Mouse (Mus musculus) forebrain, embryonic 16.5 days (tissue): ENCODE measurements around the gene Rnf44. TPM values are rescaled to one million over a fixed set of nuclear protein-coding genes. Genes with fewer than 3 reads are reported as not detected.

Experiments used
- ATAC-seq: fragments of 200-750 bp; cut with Nextera tagmentation; 2 replicates; pipeline ENCODE4 v1.8.0; 2017; ENCODE audit warnings: mild to moderate bottlenecking, moderate library complexity
- H3K27ac ChIP-seq: fragments of 300-500 bp; sonication (generic); 2 replicates; pipeline ENCODE4 v1.5.1; 2014; ENCODE audit warnings: low read length, control low read depth
- H3K27me3 ChIP-seq: fragments of 300-500 bp; sonication (generic); replicated peaks from 2 replicates; pipeline ENCODE4 v1.6.1; 2014; ENCODE audit warnings: low read length; ENCODE audit not compliant: control insufficient read depth, insufficient read depth
- H3K36me3 ChIP-seq: fragments of 300-500 bp; sonication (generic); 2 replicates; pipeline ENCODE4 v1.6.1; 2014; ENCODE audit not compliant: control insufficient read depth, insufficient read depth
- H3K4me1 ChIP-seq: fragments of 300-500 bp; sonication (generic); replicated peaks from 2 replicates; pipeline ENCODE4 v1.6.1; 2014; ENCODE audit warnings: low read length; ENCODE audit not compliant: control insufficient read depth, insufficient read depth
- H3K4me2 ChIP-seq: fragments of 300-500 bp; sonication (generic); 2 replicates; pipeline ENCODE4 v1.6.1; 2014; ENCODE audit warnings: mild to moderate bottlenecking, low read length, control low read depth
- H3K4me3 ChIP-seq: fragments of 300-500 bp; sonication (generic); replicated peaks from 2 replicates; pipeline ENCODE4 v1.5.1; 2014; ENCODE audit warnings: mild to moderate bottlenecking, low read length, control low read depth
- H3K9ac ChIP-seq: fragments of 300-500 bp; sonication (generic); replicated peaks from 2 replicates; pipeline ENCODE4 v1.6.1; 2014; ENCODE audit warnings: low read depth, low read length, control low read depth
- H3K9me3 ChIP-seq: fragments of 300-500 bp; sonication (generic); 2 replicates; pipeline ENCODE4 v1.6.1; 2016; ENCODE audit warnings: low read length; ENCODE audit not compliant: control insufficient read depth
- WGBS: fragments of 180-500 bp; shearing (Covaris S2); extraction: QIAGEN DNeasy Blood & Tissue Kit; methylation state at CpG from one replicate; pipeline ENCODE4 v1.1.7; 2014; 5-methylcytosine and 5-hydroxymethylcytosine counted together
- polyA plus RNA-seq: library from polyadenylated mRNA; unstranded; fragments of >200 nt; fragmentation: Nextera tagmentation; extraction: Ambion mirVana; gene quantifications from 2 replicates; pipeline ENCODE4 v1.2.1, GENCODE M21; 2015

The Rnf44 gene
- polyA plus RNA-seq, 1 experiment from 2014 or later: 92.2 TPM

DNA sequence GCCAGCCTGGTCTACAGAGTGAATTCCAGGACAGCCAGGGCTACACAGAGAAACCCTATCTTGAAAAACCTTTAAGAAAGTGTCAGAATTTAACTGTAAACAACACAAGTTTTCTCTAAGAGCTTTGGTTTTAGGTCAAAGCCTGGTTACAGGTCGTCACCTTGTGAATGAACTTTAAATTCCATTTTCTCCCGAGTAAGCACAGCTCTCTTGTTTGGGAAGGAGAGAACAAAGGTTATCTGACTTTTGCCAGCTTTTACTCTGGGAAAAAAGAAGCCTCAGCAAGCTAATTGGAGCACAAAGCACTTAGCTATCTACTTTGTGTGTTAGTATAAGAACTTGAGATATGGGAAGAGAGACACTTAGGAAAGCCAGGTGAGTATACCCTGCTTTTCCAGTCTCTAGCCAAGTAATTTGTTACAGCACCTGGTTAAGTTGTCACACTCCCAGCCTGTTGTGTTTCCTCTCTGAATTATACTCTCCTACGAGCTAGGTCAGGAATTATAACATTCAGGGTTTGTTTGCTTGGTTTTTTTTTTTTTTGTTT lies 60.9 kb downstream of the Rnf44 start:
- Histone ChIP-seq H3K36me3 (no peaks in the 10 kb centered on the region; the same call in 1 of the 2 replicates), H3K27ac (no peak overlapping the region), H3K4me3 (no peak overlapping the region), H3K4me1 (no peaks in the 10 kb centered on the region), H3K9ac (no peak overlapping the region), H3K9me3 (no peaks in the 10 kb centered on the region), H3K4me2 (no peak overlapping the region), H3K27me3 (no peaks in the 10 kb centered on the region)
- WGBS: 65% methylated on average over 3 of the region's 3 CpGs
- no peak for ATAC-seq

Other genes starting within 250 kb of the Rnf44 start
- 85.6 and 93.2 TPM in 2 replicates for gene Thoc3, start 225.1 kb downstream of the Rnf44 start, polyA plus RNA-seq
- gene Simc1, start 190.1 kb downstream of the Rnf44 start, polyA plus RNA-seq: 26.3 and 27.7 TPM in 2 replicates
- 310 and 319 TPM in 2 replicates for gene 4833439L19Rik, start 128.5 kb downstream of the Rnf44 start, polyA plus RNA-seq
- gene Arl10, start 118.9 kb downstream of the Rnf44 start, polyA plus RNA-seq: 79.7 and 92.5 TPM in 2 replicates
- 67.7 and 69.8 TPM in 2 replicates for gene Nop16, start 103.8 kb downstream of the Rnf44 start, polyA plus RNA-seq
- 195 and 207 TPM in 2 replicates for gene Higd2a, start 103.7 kb downstream of the Rnf44 start, polyA plus RNA-seq
- 132 and 157 TPM in 2 replicates for gene Cltb, start 82.6 kb downstream of the Rnf44 start, polyA plus RNA-seq
- gene Faf2, start 72.1 kb downstream of the Rnf44 start, polyA plus RNA-seq: 60.8 and 62.9 TPM in 2 replicates
- gene Cdhr2, start 7.6 kb upstream of the Rnf44 start, polyA plus RNA-seq: 0.16 and 0.25 TPM in 2 replicates
- 6.2 and 7.1 TPM in 2 replicates for gene Gprin1, start 56.0 kb upstream of the Rnf44 start, polyA plus RNA-seq
- 27.1 and 37.0 TPM in 2 replicates for gene Sncb, start 72.7 kb upstream of the Rnf44 start, polyA plus RNA-seq
- not detected in 2 replicates for gene Eif4e1b, start 90.1 kb upstream of the Rnf44 start, polyA plus RNA-seq
- gene Tspan17, start 95.5 kb upstream of the Rnf44 start, polyA plus RNA-seq: 18.6 and 29.7 TPM in 2 replicates